Mouse (Mus musculus): ENCODE measurements around the gene Nlrc4. TPM values are rescaled to one million over a fixed set of nuclear protein-coding genes. Genes with fewer than 3 reads are reported as not detected.

Gene Nlrc4
- total RNA-seq, 4 experiments from 2014 or later, result 0.22 to 0.37 (median 0.32) TPM

Other genes starting within 250 kb of the Nlrc4 start
- gene Memo1, start 163.6 kb downstream of the Nlrc4 start, total RNA-seq (2022), result 10 to 100 TPM; 59.3 to 63.2 (median 61.2) TPM
- gene Dpy30, start 135.2 kb downstream of the Nlrc4 start, total RNA-seq (2022), result 10 to 100 TPM; 37.8 to 53.1 (median 42.6) TPM
- gene Spast, start 120.2 kb downstream of the Nlrc4 start, total RNA-seq (2022), result 10 to 100 TPM; 25.0 to 31.7 (median 27.7) TPM
- gene Slc30a6, start 63.5 kb downstream of the Nlrc4 start, total RNA-seq (2022), result 10 to 100 TPM in 2 of 4 experiments, 1 to 10 TPM in 2; 8.3 to 10.9 (median 9.9) TPM
- gene Yipf4, start 30.4 kb upstream of the Nlrc4 start, total RNA-seq (2022), result 10 to 100 TPM; 56.1 to 79.1 (median 68.0) TPM
- gene Birc6, start 69.2 kb upstream of the Nlrc4 start, total RNA-seq (2022), result 10 to 100 TPM; 61.3 to 75.9 (median 71.3) TPM

Data from heart, adult 8-10 months (tissue).